Mouse (Mus musculus): Measurements from ENCODE around the gene Ptprj.
"Not testable (repeated sequence)": the region's sequence is repeated elsewhere in the genome, so short reads cannot be mapped to it uniquely, and the experiment has no call there.

- not testable (repeated sequence) for TF ChIP-seq POLR2A, CTCF (IDR thresholded peaks at IDR 0.05; ENCODE audit: insufficient read depth, low read depth, low read length)
These were observed 158.2 kb downstream of the Ptprj start for GRCm38 (mm10) chr2:90422282-90422681.

Data from olfactory bulb, adult 2 months (tissue).